Mouse (Mus musculus) limb, embryonic 12.5 days (tissue): Measurements from ENCODE around the gene Gm8094. TPM values are rescaled to one million over a fixed set of nuclear protein-coding genes. Genes with fewer than 3 reads are reported as not detected.
"Not testable (repeated sequence)": the region's sequence is repeated elsewhere in the genome, so short reads cannot be mapped to it uniquely, and the experiment has no call there.

Experiments used
- ATAC-seq: fragments of 200-750 bp; cut with Nextera tagmentation; 2 replicates; pipeline ENCODE4 v1.8.0; 2017; ENCODE audit warnings: low read depth, moderate TSS enrichment; ENCODE audit not compliant: insufficient number of reproducible peaks, insufficient read depth, low FRiP score, low TSS enrichment
- H3K27ac ChIP-seq: fragments of 300-500 bp; sonication (generic); 2 replicates; pipeline ENCODE4 v1.5.1; 2016; ENCODE audit warnings: mild to moderate bottlenecking, moderate library complexity
- H3K27me3 ChIP-seq: fragments of 300-500 bp; sonication (generic); 2 replicates; pipeline ENCODE4 v1.6.1; 2016; ENCODE audit warnings: mild to moderate bottlenecking, moderate library complexity
- H3K36me3 ChIP-seq: fragments of 300-500 bp; sonication (generic); 2 replicates; pipeline ENCODE4 v1.6.1; 2016; ENCODE audit warnings: mild to moderate bottlenecking, moderate library complexity
- H3K4me1 ChIP-seq: fragments of 300-500 bp; sonication (generic); replicated peaks from 2 replicates; pipeline ENCODE4 v1.6.1; 2016
- H3K4me2 ChIP-seq: fragments of 300-500 bp; sonication (generic); 2 replicates; pipeline ENCODE4 v1.6.1; 2016; ENCODE audit warnings: mild to moderate bottlenecking, moderate library complexity
- H3K4me3 ChIP-seq: fragments of 300-500 bp; sonication (generic); replicated peaks from 2 replicates; pipeline ENCODE4 v1.5.1; 2016; ENCODE audit warnings: mild to moderate bottlenecking
- H3K9ac ChIP-seq: fragments of 300-500 bp; sonication (generic); replicated peaks from 2 replicates; pipeline ENCODE4 v1.6.1; 2016; ENCODE audit warnings: mild to moderate bottlenecking, moderate library complexity
- H3K9me3 ChIP-seq: fragments of 300-500 bp; sonication (generic); 2 replicates; pipeline ENCODE4 v1.6.1; 2016; ENCODE audit warnings: mild to moderate bottlenecking, moderate library complexity
- WGBS: fragments of 180-500 bp; shearing (Covaris S2); methylation state at CpG from one replicate; pipeline ENCODE4 v1.1.7; 2016; 5-methylcytosine and 5-hydroxymethylcytosine counted together
- polyA plus RNA-seq: library from polyadenylated mRNA; unstranded; fragments of >200 nt; fragmentation: Nextera tagmentation; extraction: Ambion mirVana; gene quantifications from 2 replicates; pipeline ENCODE4 v1.2.1, GENCODE M21; 2016

Gene Gm8094
- not detected in 2 replicates for polyA plus RNA-seq

DNA sequence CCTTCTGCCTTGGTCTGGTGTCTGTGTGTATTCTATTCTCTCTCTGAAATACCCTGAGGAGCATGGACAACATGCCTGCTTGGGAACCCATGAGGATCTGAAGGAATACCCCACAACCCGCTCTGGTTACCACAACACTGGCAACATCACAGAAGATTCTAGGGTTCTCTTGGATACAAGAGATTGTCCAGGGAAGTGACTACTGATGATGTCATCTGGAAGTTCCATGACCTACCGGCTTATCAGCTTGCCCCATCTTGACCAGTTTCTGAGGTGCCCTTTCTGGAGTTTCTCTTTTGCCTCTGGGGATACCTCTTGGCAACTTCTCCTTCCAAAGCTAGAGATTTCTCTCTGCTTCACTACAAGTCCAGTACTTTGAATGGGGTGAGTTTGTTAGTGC is at the start of gene Gm8094:
Gene Gm8094 (minus strand): TSS at position 101 of the 400 bp plus-strand sequence.
- H3K4me2 ChIP-seq, H3K9me3 ChIP-seq, ATAC-seq, H3K36me3 ChIP-seq, H3K9ac ChIP-seq, H3K27ac ChIP-seq, H3K4me1 ChIP-seq, H3K27me3 ChIP-seq, H3K4me3 ChIP-seq: not testable (repeated sequence)
- WGBS: 90% methylated on average over 2 of the region's 2 CpGs

DNA sequence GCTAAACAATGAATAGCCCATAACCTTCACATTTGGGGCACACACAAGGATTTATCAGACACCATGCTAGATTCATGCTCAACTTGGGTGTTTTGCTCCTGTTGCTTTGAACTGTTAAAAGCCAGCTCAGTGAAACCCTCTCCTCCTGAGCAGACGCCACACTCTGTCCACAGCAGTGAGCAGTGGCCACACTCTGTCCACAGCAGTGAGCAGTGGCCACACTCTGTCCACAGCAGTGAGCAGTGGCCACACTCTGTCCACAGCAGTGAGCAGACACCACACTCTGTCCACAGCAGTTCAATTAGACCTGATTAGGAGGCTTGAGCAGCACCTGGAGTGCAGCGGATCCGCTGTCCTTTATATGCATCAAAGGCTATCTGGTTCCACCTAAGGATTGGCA is 43.2 kb upstream of the Gm8094 start:
- not testable (repeated sequence) for H3K27me3 ChIP-seq, H3K4me1 ChIP-seq, H3K9me3 ChIP-seq, ATAC-seq, H3K4me3 ChIP-seq, H3K9ac ChIP-seq, H3K36me3 ChIP-seq, H3K4me2 ChIP-seq, H3K27ac ChIP-seq
- 96% methylated on average over 3 of the region's 3 CpGs for WGBS

DNA sequence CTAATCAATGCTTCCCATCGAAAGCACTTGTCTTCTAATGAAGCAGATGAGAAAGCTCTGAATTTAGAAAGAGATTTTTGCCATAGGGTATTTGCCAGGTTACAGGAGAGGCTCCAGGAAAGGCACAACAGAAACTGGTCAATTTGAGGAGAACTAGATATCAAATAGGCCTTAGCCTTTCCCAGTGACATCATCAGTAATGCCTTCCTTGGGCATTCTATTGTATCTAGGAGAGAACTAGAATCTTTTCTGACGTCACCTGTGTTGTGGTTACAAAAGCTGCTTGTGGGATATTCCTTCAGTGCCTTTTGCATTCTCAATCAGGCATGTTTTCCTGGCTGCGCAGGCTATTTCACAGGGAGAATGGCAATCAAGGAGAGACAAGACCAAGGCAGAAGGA is 23.9 kb upstream of the Gm8094 start, which contains the start of gene Gm8104:
Gene Gm8104 (plus strand): TSS at position 301 of the 400 bp plus-strand sequence.
- not testable (repeated sequence) for H3K9me3 ChIP-seq

DNA sequence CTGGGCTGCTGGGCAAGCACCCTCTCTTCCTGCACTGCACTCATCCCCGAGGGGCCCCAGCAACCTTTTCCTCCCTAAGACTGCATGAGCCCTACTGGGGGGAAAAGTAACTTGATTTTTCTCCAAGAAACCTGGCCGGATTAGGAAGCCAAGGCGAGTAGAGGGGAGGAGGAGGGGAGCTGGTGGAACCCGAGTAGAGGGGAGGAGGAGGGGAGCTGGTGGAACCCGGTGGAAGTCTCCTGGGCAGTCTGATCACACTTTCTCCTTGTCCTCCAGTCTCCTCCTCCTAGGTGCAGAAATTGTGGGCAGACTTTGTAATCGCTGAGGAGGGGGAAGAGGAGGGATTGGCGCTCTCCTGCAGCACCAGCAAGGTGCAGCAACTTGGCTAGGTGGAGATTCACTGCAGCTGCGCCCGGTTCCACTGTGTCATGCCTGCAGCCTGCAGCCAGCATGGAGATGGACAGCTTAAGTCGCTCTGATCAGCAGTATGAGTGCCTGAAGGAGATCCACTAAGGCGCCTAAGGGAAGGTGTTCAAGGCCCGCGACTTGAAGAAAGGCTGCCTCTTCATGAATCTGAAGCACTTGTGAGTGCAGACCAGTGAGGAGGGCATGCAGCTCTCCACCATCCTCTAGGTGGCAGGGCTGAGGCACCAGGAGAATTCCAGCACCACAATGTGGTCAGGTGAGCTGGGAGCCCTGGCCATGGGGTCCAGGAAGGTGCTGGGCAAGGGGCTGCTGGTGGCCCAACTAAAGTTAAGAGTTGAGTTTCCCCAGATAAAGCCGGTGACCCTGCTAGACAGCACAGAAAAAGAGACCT is 12.9 kb upstream of the Gm8094 start:
- not testable (repeated sequence) for H3K4me1 ChIP-seq, H3K27ac ChIP-seq, H3K4me2 ChIP-seq, H3K4me3 ChIP-seq, H3K9me3 ChIP-seq, H3K9ac ChIP-seq, ATAC-seq, H3K36me3 ChIP-seq, H3K27me3 ChIP-seq
- 21% methylated on average over 1 of the region's 14 CpGs for WGBS

More for the DNA sequence above, 23.9 kb upstream of the Gm8094 start, which contains the start of gene Gm8104:
- H3K27ac ChIP-seq, H3K4me1 ChIP-seq, H3K4me3 ChIP-seq, H3K4me2 ChIP-seq, H3K9ac ChIP-seq, ATAC-seq, H3K27me3 ChIP-seq, H3K36me3 ChIP-seq: not testable (repeated sequence)
- WGBS: 78% methylated on average over 3 of the region's 3 CpGs

- WGBS: 70% methylated on average over 1 of the region's 1 CpGs
- H3K4me2 ChIP-seq, H3K27me3 ChIP-seq, ATAC-seq, H3K9me3 ChIP-seq, H3K27ac ChIP-seq, H3K4me1 ChIP-seq, H3K4me3 ChIP-seq, H3K9ac ChIP-seq, H3K36me3 ChIP-seq: not testable (repeated sequence)
These were observed 8.7 kb upstream of the Gm8094 start for GRCm38 (mm10) chr14:43084936-43085730.

GRCm38 (mm10) chr14:43060179-43060578 is 16.3 kb downstream of the Gm8094 start:
- not testable (repeated sequence) for ATAC-seq, H3K9ac ChIP-seq, H3K36me3 ChIP-seq, H3K4me2 ChIP-seq, H3K4me1 ChIP-seq, H3K27ac ChIP-seq, H3K9me3 ChIP-seq, H3K27me3 ChIP-seq, H3K4me3 ChIP-seq
- WGBS: 74% methylated on average over 4 of the region's 4 CpGs

DNA sequence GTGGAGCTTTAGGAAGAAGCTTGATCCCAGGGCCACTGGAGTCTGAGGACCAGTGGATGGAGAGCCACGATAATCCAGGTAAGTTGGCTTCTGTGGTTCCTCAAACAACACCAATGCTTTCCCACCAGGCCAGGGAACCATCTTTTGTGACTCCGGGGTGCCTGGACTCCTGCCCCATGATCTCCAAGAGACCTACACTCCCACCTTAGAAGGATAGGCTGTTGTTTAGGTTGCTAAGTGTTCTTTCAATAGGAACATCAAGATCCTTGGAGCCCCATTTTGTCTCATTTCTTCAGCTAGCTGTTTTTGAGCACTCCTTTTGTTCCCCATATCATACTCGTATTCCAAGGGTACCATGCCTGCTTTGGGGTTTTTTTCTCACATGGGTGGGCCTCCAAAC is 18.4 kb downstream of the Gm8094 start:
- H3K9ac ChIP-seq, H3K4me1 ChIP-seq, H3K4me3 ChIP-seq, H3K9me3 ChIP-seq, ATAC-seq, H3K27ac ChIP-seq, H3K36me3 ChIP-seq, H3K27me3 ChIP-seq, H3K4me2 ChIP-seq: not testable (repeated sequence)
- WGBS: 83% methylated on average over 3 of the region's 3 CpGs

Other genes starting within 250 kb of the Gm8094 start
- not detected in 2 replicates for gene Gm21977, start 223.2 kb downstream of the Gm8094 start, polyA plus RNA-seq
- gene Gm8082, start 83.0 kb downstream of the Gm8094 start, polyA plus RNA-seq: not detected in 2 replicates
- not detected in 2 replicates for gene Gm10376, start 61.0 kb downstream of the Gm8094 start, polyA plus RNA-seq
- 0.21 TPM in 1 of 2 replicates, not detected in the other for gene Gm8104, start 24.0 kb upstream of the Gm8094 start, polyA plus RNA-seq
- gene Gm7233, start 103.2 kb upstream of the Gm8094 start, polyA plus RNA-seq: 0.26 TPM in 1 of 2 replicates, not detected in the other
- not detected in 2 replicates for gene Gm8122, start 158.7 kb upstream of the Gm8094 start, polyA plus RNA-seq
- not detected in 2 replicates for gene Gm8126, start 182.0 kb upstream of the Gm8094 start, polyA plus RNA-seq
- gene Gm9732, start 198.4 kb upstream of the Gm8094 start, polyA plus RNA-seq: not detected in 2 replicates
- gene Gm8127, start 217.2 kb upstream of the Gm8094 start, polyA plus RNA-seq: not detected in 2 replicates